Mouse (Mus musculus): ENCODE results near the gene Ttc36. TPM values are rescaled to one million over a fixed set of nuclear protein-coding genes. Genes with fewer than 3 reads are reported as not detected.

Gene Ttc36
- polyA plus RNA-seq, 1 experiment from 2014 or later = 9.2 TPM

DNA sequence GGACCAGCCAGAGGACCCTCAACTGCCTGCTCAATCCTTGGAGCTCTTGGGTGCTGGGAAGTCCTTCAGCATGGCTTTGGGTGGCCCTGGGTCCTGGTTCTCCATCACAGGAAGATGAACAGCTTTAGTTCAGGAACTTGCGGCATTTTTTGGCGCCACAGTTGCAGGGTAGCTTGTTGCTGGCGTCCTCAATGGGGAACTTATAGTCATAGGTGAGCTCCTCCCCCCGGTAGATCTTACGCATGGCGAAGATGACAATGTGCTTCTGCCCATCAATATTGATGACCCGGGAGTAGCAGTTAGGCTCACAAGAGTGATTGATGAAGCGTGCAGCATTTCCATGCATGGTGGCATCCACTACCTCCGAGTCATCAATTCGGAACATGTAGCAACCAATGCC, 4.9 kb upstream of the Ttc36 start:
- TF ChIP-seq EP300 (optimal IDR thresholded peaks at IDR 0.05) (no peak), CTCF (IDR thresholded peaks at IDR 0.05; ENCODE audit: low read depth) (no peak)
- DNase-seq (ENCODE audit: low spot score) (no peak), ATAC-seq (ENCODE audit: low FRiP score, low TSS enrichment) (no peak)
- no peak overlapping the region for H3K9ac ChIP-seq (ENCODE audit: low read length)
- WGBS = 88% methylated on average over 10 of the region's 10 CpGs
- H3K4me2 ChIP-seq (replicated peaks; ENCODE audit: low read depth) = no peak overlapping the region
- H3K4me3 ChIP-seq (ENCODE audit: low read depth, low read length) = no peak overlapping the region
- H3K27ac ChIP-seq (replicated peaks) = no peak overlapping the region
- peaks cover 44% of the 10 kb centered on the region for H3K36me3 ChIP-seq (ENCODE audit: control insufficient read depth, insufficient read depth, low read length)
- H3K9me3 ChIP-seq (ENCODE audit: control insufficient read depth, low read length) = no peaks in the 10 kb centered on the region
- no peaks in the 10 kb centered on the region for H3K4me1 ChIP-seq (replicated peaks; ENCODE audit: control insufficient read depth, insufficient read depth)
- no peaks in the 10 kb centered on the region for H3K27me3 ChIP-seq (ENCODE audit: control insufficient read depth, insufficient read depth, low read length)

- 64% methylated on average over 5 of the region's 5 CpGs for WGBS
- no peak overlapping the region for H3K4me3 ChIP-seq (ENCODE audit: low read depth, low read length)
- ATAC-seq (ENCODE audit: low FRiP score, low TSS enrichment) (no peak), DNase-seq (ENCODE audit: low spot score) (no peak)
- peaks cover 43% of the 10 kb centered on the region for H3K36me3 ChIP-seq (ENCODE audit: control insufficient read depth, insufficient read depth, low read length)
- no peaks in the 10 kb centered on the region for H3K27me3 ChIP-seq (ENCODE audit: control insufficient read depth, insufficient read depth, low read length)
- H3K27ac ChIP-seq (replicated peaks) = no peak overlapping the region
- H3K9me3 ChIP-seq (ENCODE audit: control insufficient read depth, low read length) = no peaks in the 10 kb centered on the region
- no peaks in the 10 kb centered on the region for H3K4me1 ChIP-seq (replicated peaks; ENCODE audit: control insufficient read depth, insufficient read depth)
- TF ChIP-seq EP300 (optimal IDR thresholded peaks at IDR 0.05) (no peak), CTCF (IDR thresholded peaks at IDR 0.05; ENCODE audit: low read depth) (no peak)
- no peak overlapping the region for H3K9ac ChIP-seq (ENCODE audit: low read length)
- no peak overlapping the region for H3K4me2 ChIP-seq (replicated peaks; ENCODE audit: low read depth)
Measured at GRCm38 (mm10) chr9:44807141-44807540, 4.3 kb upstream of the Ttc36 start.

DNA sequence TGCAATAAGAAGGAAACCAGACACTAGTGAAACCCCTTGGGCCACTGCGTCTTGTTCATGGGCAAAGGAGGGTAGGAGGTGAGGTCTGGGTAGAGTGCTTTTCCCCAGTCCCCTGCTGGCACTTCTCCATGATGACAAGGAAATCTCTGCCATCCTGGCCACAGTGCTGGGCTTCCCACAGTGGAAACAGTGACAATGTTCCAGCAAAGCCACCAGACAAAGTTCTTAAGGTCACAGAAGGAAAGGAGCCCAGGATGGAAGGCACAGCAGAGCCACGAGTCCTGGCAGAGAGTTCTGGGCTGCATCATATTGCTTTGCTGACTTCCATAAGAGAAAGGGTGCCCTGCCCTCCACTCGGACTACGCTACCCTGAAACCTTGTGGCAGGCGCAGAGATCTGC, 2.7 kb upstream of the Ttc36 start:
- TF ChIP-seq CTCF (IDR thresholded peaks at IDR 0.05; ENCODE audit: low read depth) (no peak), EP300 (optimal IDR thresholded peaks at IDR 0.05) (no peak)
- H3K36me3 ChIP-seq (ENCODE audit: control insufficient read depth, insufficient read depth, low read length) = peaks cover 36% of the 10 kb centered on the region
- H3K27me3 ChIP-seq (ENCODE audit: control insufficient read depth, insufficient read depth, low read length) = no peaks in the 10 kb centered on the region
- no peak overlapping the region for H3K9ac ChIP-seq (ENCODE audit: low read length)
- H3K4me2 ChIP-seq (replicated peaks; ENCODE audit: low read depth) = no peak overlapping the region
- H3K9me3 ChIP-seq (ENCODE audit: control insufficient read depth, low read length) = no peaks in the 10 kb centered on the region
- H3K4me1 ChIP-seq (replicated peaks; ENCODE audit: control insufficient read depth, insufficient read depth) = no peaks in the 10 kb centered on the region
- no peak for ATAC-seq (ENCODE audit: low FRiP score, low TSS enrichment)
- DNase-seq (ENCODE audit: low spot score) = no peak
- no peak overlapping the region for H3K4me3 ChIP-seq (ENCODE audit: low read depth, low read length)
- 93% methylated on average over 5 of the region's 5 CpGs for WGBS
- H3K27ac ChIP-seq (replicated peaks) = no peak overlapping the region

GRCm38 (mm10) chr9:44804678-44805077, 1.8 kb upstream of the Ttc36 start:
- DNase-seq (ENCODE audit: low spot score) (no peak), ATAC-seq (ENCODE audit: low FRiP score, low TSS enrichment) (no peak)
- Histone ChIP-seq H3K9ac (ENCODE audit: low read length) (no peak overlapping the region), H3K27me3 (ENCODE audit: control insufficient read depth, insufficient read depth, low read length) (no peaks in the 10 kb centered on the region), H3K4me1 (replicated peaks; ENCODE audit: control insufficient read depth, insufficient read depth) (no peaks in the 10 kb centered on the region), H3K9me3 (ENCODE audit: control insufficient read depth, low read length) (no peaks in the 10 kb centered on the region), H3K4me3 (ENCODE audit: low read depth, low read length) (no peak overlapping the region), H3K27ac (replicated peaks) (no peak overlapping the region), H3K4me2 (replicated peaks; ENCODE audit: low read depth) (no peak overlapping the region), H3K36me3 (ENCODE audit: control insufficient read depth, insufficient read depth, low read length) (peaks cover 28% of the 10 kb centered on the region)
- TF ChIP-seq CTCF (IDR thresholded peaks at IDR 0.05; ENCODE audit: low read depth) = no peak
- no peak for TF ChIP-seq EP300 (optimal IDR thresholded peaks at IDR 0.05)
- 95% methylated on average over 10 of the region's 10 CpGs for WGBS

GRCm38 (mm10) chr9:44801669-44802068, 1.2 kb downstream of the Ttc36 start:
- Histone ChIP-seq H3K9ac (ENCODE audit: low read length) (no peak overlapping the region), H3K36me3 (ENCODE audit: control insufficient read depth, insufficient read depth, low read length) (peaks cover 4% of the 10 kb centered on the region), H3K27ac (replicated peaks) (no peak overlapping the region), H3K4me3 (ENCODE audit: low read depth, low read length) (no peak overlapping the region), H3K4me2 (replicated peaks; ENCODE audit: low read depth) (no peak overlapping the region), H3K4me1 (replicated peaks; ENCODE audit: control insufficient read depth, insufficient read depth) (no peaks in the 10 kb centered on the region), H3K9me3 (ENCODE audit: control insufficient read depth, low read length) (no peaks in the 10 kb centered on the region), H3K27me3 (ENCODE audit: control insufficient read depth, insufficient read depth, low read length) (no peaks in the 10 kb centered on the region)
- TF ChIP-seq CTCF (IDR thresholded peaks at IDR 0.05; ENCODE audit: low read depth) (no peak), EP300 (optimal IDR thresholded peaks at IDR 0.05) (no peak)
- DNase-seq (ENCODE audit: low spot score) = no peak
- WGBS = 66% methylated on average over 6 of the region's 6 CpGs
- ATAC-seq (ENCODE audit: low FRiP score, low TSS enrichment) = no peak

GRCm38 (mm10) chr9:44799958-44800324, 2.9 kb downstream of the Ttc36 start:
- DNase-seq (ENCODE audit: low spot score) (no peak), ATAC-seq (ENCODE audit: low FRiP score, low TSS enrichment) (no peak)
- no peak for TF ChIP-seq CTCF (IDR thresholded peaks at IDR 0.05; ENCODE audit: low read depth)
- no peak for TF ChIP-seq EP300 (optimal IDR thresholded peaks at IDR 0.05)
- H3K4me3 ChIP-seq (ENCODE audit: low read depth, low read length) = peak overlapping the region; percentile 52
- peak overlapping the region; percentile 61 for H3K27ac ChIP-seq (replicated peaks)
- H3K27me3 ChIP-seq (ENCODE audit: control insufficient read depth, insufficient read depth, low read length) = no peaks in the 10 kb centered on the region
- H3K4me2 ChIP-seq (replicated peaks; ENCODE audit: low read depth) = peak overlapping the region; percentile 96
- no peaks in the 10 kb centered on the region for H3K4me1 ChIP-seq (replicated peaks; ENCODE audit: control insufficient read depth, insufficient read depth)
- no peaks in the 10 kb centered on the region for H3K9me3 ChIP-seq (ENCODE audit: control insufficient read depth, low read length)
- H3K36me3 ChIP-seq (ENCODE audit: control insufficient read depth, insufficient read depth, low read length) = no peaks in the 10 kb centered on the region
- no peak overlapping the region; the same call in 1 of the 2 replicates for H3K9ac ChIP-seq (ENCODE audit: low read length)
- 35% methylated on average over 9 of the region's 9 CpGs for WGBS

Data from stomach, postnatal 0 days (tissue).